Mouse (Mus musculus): Measurements from ENCODE around the gene Hist2h3c2.

DNA sequence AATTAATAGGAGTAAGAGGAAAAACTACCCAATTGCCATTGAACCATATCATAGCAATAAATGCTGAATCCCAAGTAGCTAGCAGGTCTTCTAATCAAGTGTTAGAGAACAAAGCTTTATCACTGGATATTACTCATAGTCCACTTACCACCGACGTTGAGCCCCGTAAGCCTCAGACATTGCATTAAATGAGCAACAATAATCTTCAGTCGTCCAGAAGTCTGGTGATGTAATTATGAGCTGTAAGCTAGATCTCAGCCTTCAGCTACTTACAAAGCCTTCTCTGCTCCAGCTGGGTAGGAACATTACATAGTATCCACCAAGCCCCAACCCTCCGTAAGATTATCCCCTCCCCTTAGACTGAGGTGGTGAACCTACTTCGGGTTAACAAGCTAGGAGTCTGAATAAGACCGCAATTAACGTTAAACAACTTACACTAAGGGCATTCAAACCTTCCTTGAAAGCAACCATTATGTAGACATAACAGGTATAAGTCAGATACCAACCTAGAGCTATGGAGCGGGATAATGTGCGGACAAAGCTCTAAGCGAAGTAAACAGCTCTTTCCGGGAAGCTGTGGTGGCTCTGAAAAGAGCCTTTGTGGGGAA, 919 bp downstream of the Hist2h3c2 start:
- TF ChIP-seq CTCF (IDR thresholded peaks at IDR 0.05; ENCODE audit: insufficient read depth, low read length), result no peak
- TF ChIP-seq POLR2A (IDR thresholded peaks at IDR 0.05; ENCODE audit: borderline replicate concordance, extremely low read depth, low read depth, low read length), result no peak

Measured in lung, adult 2 months (tissue).